17 mouse cellular contexts compared by ENCODE assay signal in the genomic region with DNA sequence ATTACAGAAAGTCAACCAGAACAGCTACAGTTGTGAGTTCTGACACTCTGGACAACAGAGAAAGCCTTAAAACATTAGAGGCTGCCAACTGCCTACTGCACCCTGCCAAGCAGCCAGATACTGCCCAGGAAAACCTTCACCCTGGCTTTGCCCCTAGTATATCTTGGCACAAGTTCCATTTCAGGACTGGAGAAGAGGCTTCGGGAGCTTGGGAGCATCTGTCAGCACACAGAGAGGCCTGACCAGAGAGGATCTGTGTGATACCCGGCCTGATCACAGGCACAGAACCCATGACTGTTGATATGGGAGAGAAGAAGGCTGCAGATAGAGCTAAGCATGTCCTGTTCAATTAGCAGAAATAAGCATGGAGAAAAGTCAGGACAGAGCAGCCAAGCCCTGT. TPM values are rescaled to one million over a fixed set of nuclear protein-coding genes. Genes with fewer than 3 reads are reported as not detected.
DNase-seq lines count a peak whose midpoint lies in the region; ATAC-seq and TF ChIP-seq lines count a peak whose summit lies in the region.
"Had no signal": no experiment of that assay in that cellular context is flagged by ENCODE, and none has a peak within 500 bp of the region (broad histone marks: within the 10 kb centered on the region; RNA-seq: fewer than 3 reads in every experiment).

No protein-coding gene starts in this region.

- H3K27ac ChIP-seq in hindbrain, embryonic 16.5 days (ENCODE audit: low read depth, low read length) = peak overlapping the region; percentile 12; the same call in 1 of the 2 replicates
- no peak overlapping the region for H3K27ac ChIP-seq in hindbrain, embryonic 13.5 days
- H3K27ac ChIP-seq in cortical plate, adult 2 months (ENCODE audit: insufficient read depth, low read length) = peak overlapping the region; percentile 65; the same call in 1 of the 2 replicates
- H3K27ac ChIP-seq: embryonic facial prominence, embryonic 12.5 days; forebrain, embryonic 10.5 days; heart, embryonic 13.5 days; limb, embryonic 12.5 days; stomach, postnatal 0 days had no signal

- H3K9ac ChIP-seq in hindbrain, embryonic 16.5 days (ENCODE audit: low read depth, low read length) = no peak overlapping the region
- H3K9ac ChIP-seq in hindbrain, embryonic 13.5 days = no peak overlapping the region
- H3K9ac ChIP-seq: embryonic facial prominence, embryonic 12.5 days; heart, embryonic 13.5 days; limb, embryonic 12.5 days had no signal

- peak; percentile 67 for ATAC-seq in hindbrain, embryonic 16.5 days
- no peak for ATAC-seq in hindbrain, embryonic 13.5 days (ENCODE audit: low FRiP score)
- ATAC-seq: intestine, postnatal 0 days had no signal

- H3K4me1 ChIP-seq in hindbrain, embryonic 16.5 days (ENCODE audit: control insufficient read depth, insufficient read depth, low read depth, low read length) = no peaks in the 10 kb centered on the region
- no peaks in the 10 kb centered on the region for H3K4me1 ChIP-seq in hindbrain, embryonic 13.5 days (replicated peaks)
- H3K4me1 ChIP-seq in cortical plate, adult 2 months (ENCODE audit: control insufficient read depth, insufficient read depth, low read length) = no peaks in the 10 kb centered on the region
- H3K4me1 ChIP-seq: embryonic facial prominence, embryonic 12.5 days; forebrain, embryonic 10.5 days; heart, embryonic 13.5 days; limb, embryonic 12.5 days; megakaryocyte, embryonic 14.5 days had no signal

- H3K4me2 ChIP-seq in hindbrain, embryonic 16.5 days (ENCODE audit: low read length) = no peak overlapping the region
- H3K4me2 ChIP-seq in hindbrain, embryonic 13.5 days = no peak overlapping the region
- H3K4me2 ChIP-seq: embryonic facial prominence, embryonic 12.5 days; heart, embryonic 13.5 days; limb, embryonic 12.5 days had no signal

- TF ChIP-seq POLR2A in cortical plate, adult 2 months (IDR thresholded peaks at IDR 0.05; ENCODE audit: extremely low read depth, insufficient read depth, low read length) = no peak

- 48% methylated on average over 2 of the region's 2 CpGs for WGBS in hindbrain, embryonic 16.5 days
- WGBS in hindbrain, embryonic 13.5 days = 84% methylated on average over 2 of the region's 2 CpGs

- TF ChIP-seq CTCF in cortical plate, adult 2 months (IDR thresholded peaks at IDR 0.05; ENCODE audit: extremely low read depth, insufficient read depth, low read length) = no peak

- peaks cover 2% of the 10 kb centered on the region; the same call in 1 of the 2 replicates for H3K36me3 ChIP-seq in hindbrain, embryonic 16.5 days (ENCODE audit: control insufficient read depth, insufficient read depth, low read length)
- H3K36me3 ChIP-seq in hindbrain, embryonic 13.5 days = peaks cover 35% of the 10 kb centered on the region
- H3K36me3 ChIP-seq: embryonic facial prominence, embryonic 12.5 days; forebrain, embryonic 10.5 days; heart, embryonic 13.5 days; limb, embryonic 12.5 days had no signal

- DNase-seq in adrenal gland, adult (ENCODE audit: inconsistent age in 2 of 2, low spot score in 1 of 2) = peak; percentile 9 to 42
- DNase-seq in adrenal gland, adult 8-10 months = no peak
- peak; percentile 47 for DNase-seq in cerebellum, adult 11 months
- no peak for DNase-seq in neural tube, embryonic 10.5 days (ENCODE audit: extremely low spot score, low spot score)
- DNase-seq in urinary bladder, adult 18-20 months (ENCODE audit: low spot score in 2 of 2) = no peak
- DNase-seq: kidney, postnatal 14 days; lung, adult 2 months had no signal

- no peaks in the 10 kb centered on the region for H3K9me3 ChIP-seq in hindbrain, embryonic 16.5 days (ENCODE audit: control insufficient read depth, low read length)
- no peaks in the 10 kb centered on the region for H3K9me3 ChIP-seq in hindbrain, embryonic 13.5 days
- H3K9me3 ChIP-seq: embryonic facial prominence, embryonic 12.5 days; forebrain, embryonic 10.5 days; heart, embryonic 13.5 days; limb, embryonic 12.5 days; megakaryocyte, embryonic 14.5 days had no signal

- H3K4me3 ChIP-seq in hindbrain, embryonic 16.5 days (ENCODE audit: low read length) = no peak overlapping the region
- H3K4me3 ChIP-seq in hindbrain, embryonic 13.5 days = no peak overlapping the region
- H3K4me3 ChIP-seq in cortical plate, adult 2 months (ENCODE audit: insufficient read depth, low read length) = no peak overlapping the region
- H3K4me3 ChIP-seq: embryonic facial prominence, embryonic 12.5 days; forebrain, embryonic 10.5 days; heart, embryonic 13.5 days; limb, embryonic 12.5 days; megakaryocyte, embryonic 14.5 days had no signal

- no peaks in the 10 kb centered on the region for H3K27me3 ChIP-seq in hindbrain, embryonic 16.5 days (replicated peaks; ENCODE audit: control insufficient read depth, insufficient read depth, low read length)
- H3K27me3 ChIP-seq in hindbrain, embryonic 13.5 days = no peaks in the 10 kb centered on the region
- H3K27me3 ChIP-seq: embryonic facial prominence, embryonic 12.5 days; heart, embryonic 13.5 days; limb, embryonic 12.5 days had no signal

RNA-seq across cellular contexts. Expression of a gene that starts 48.4 kb away (rescaled TPM):
- total RNA-seq in adrenal gland, adult 8-10 months (2022) = under 1 TPM in 3 of 4 experiments, not detected in 1; 0.12 to 0.86 (median 0.17) TPM
- 41.1 and 42.3 TPM in 2 replicates for polyA plus RNA-seq in hindbrain, embryonic 16.5 days (2015; fragmentation: Nextera tagmentation; extraction: Ambion mirVana)
- 62.9 and 68.3 TPM in 2 replicates for polyA plus RNA-seq in hindbrain, embryonic 13.5 days (2015; fragmentation: Nextera tagmentation; extraction: Ambion mirVana)
- 33.4 and 37.9 TPM in 2 replicates for polyA plus RNA-seq in cortical plate, adult 2 months (2012; rRNA removed)
- polyA plus RNA-seq: intestine, postnatal 0 days; lung, adult 2 months had no signal

Comparison
In these comparisons a context has a peak if more than half of its experiments do, and no peak if none do; other contexts are left out.
1. DNase-seq: peak in adrenal gland, adult (2 of 2) and cerebellum, adult 11 months (single experiment); none in adrenal gland, adult 8-10 months (single experiment), neural tube, embryonic 10.5 days (single experiment) and urinary bladder, adult 18-20 months (0 of 2).